Mouse (Mus musculus): ENCODE data around the gene Baiap2l1.

Gene Baiap2l1

DNA sequence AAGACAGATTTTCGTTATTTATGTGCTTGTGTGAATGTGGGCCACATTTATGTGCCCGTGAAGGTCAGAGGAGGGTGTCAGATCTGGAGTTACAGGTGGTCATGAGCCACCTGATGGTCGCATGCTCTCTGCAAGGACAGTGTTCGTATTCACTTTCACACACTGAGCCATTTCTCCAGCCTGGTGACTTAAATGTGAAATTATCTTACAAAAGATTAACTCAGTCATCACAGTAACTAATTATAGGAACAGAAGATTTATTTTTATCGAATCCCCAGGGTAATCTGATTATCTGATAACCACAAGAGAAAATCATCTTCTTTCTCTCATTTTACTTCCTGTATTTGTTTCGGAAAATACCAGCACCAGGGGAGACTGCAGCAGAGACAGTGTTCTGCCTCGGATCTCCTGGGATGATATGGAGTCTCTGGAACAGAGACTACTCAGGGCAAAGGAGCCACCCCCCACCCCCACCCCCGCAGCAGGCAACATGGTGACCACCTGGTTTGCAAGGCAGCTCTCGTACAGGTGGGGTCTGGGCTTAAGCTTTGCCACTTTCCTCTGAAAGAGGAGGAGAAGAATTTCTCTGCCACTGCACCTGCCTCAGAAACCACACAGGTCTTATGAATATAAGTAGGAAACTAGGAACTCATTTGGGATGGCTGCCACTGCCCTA, 71.2 kb downstream of the Baiap2l1 start:
- DNase-seq (ENCODE audit: low read depth, low spot score), result no peak

DNA sequence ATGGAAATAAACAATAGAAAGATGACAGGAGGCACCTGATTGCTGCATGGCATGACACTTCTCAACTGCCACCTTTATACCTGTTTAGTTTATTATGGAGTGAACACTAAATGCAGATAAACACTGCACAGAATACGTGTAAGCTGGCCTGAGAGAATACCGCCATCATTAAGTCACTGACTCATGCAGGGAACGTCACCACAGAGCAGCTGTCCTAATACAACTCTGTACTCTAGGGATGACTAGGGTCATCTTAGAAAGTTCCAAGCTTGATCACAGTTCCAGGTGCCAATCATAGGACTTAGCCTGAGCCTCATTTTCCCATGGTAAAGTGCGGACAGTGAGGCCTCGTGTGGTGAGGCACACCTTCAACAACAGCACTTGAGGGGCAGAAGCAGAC, 73.3 kb downstream of the Baiap2l1 start:
- no peak for DNase-seq (ENCODE audit: low read depth, low spot score)

GRCm38 (mm10) chr5:144283551-144284031, 74.3 kb downstream of the Baiap2l1 start:
- DNase-seq (ENCODE audit: low read depth, low spot score), result peak; percentile 66

GRCm38 (mm10) chr5:144282470-144283260, 75.2 kb downstream of the Baiap2l1 start:
- DNase-seq (ENCODE audit: low read depth, low spot score), result no peak

DNA sequence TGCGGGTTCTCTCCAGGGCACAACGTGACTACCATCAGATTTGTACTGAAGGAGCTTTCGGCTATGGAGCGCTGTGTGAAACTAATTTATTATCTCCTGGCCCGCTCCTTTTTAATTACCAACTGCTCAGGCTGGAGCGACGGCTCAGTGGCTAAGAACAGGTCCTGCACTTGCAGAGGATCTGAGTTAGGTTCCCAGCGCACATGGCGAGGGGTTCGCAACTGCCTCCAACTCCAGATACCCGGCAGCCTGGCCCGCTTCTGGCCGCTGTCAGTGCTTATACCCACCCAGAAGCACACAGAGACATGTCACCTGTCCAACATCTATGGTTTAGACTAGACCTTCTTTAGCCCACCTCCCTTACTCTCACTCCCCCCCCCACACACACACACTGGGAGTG, 78.0 kb downstream of the Baiap2l1 start:
- no peak for DNase-seq (ENCODE audit: low read depth, low spot score)

- DNase-seq (ENCODE audit: low read depth, low spot score), result no peak
Observed at GRCm38 (mm10) chr5:144279081-144279541, 78.8 kb downstream of the Baiap2l1 start.

GRCm38 (mm10) chr5:144278374-144278960, 79.4 kb downstream of the Baiap2l1 start:
- DNase-seq (ENCODE audit: low read depth, low spot score), result no peak

GRCm38 (mm10) chr5:144276898-144277630, 80.8 kb downstream of the Baiap2l1 start:
- no peak for DNase-seq (ENCODE audit: low read depth, low spot score)

GRCm38 (mm10) chr5:144274904-144275303, 83.0 kb downstream of the Baiap2l1 start:
- DNase-seq (ENCODE audit: low read depth, low spot score), result no peak

- DNase-seq (ENCODE audit: low read depth, low spot score), result no peak
Observed at GRCm38 (mm10) chr5:144271772-144272171, 86.1 kb downstream of the Baiap2l1 start.

- no peak for DNase-seq (ENCODE audit: low read depth, low spot score)
Observed at GRCm38 (mm10) chr5:144271118-144271517, 86.8 kb downstream of the Baiap2l1 start.

DNA sequence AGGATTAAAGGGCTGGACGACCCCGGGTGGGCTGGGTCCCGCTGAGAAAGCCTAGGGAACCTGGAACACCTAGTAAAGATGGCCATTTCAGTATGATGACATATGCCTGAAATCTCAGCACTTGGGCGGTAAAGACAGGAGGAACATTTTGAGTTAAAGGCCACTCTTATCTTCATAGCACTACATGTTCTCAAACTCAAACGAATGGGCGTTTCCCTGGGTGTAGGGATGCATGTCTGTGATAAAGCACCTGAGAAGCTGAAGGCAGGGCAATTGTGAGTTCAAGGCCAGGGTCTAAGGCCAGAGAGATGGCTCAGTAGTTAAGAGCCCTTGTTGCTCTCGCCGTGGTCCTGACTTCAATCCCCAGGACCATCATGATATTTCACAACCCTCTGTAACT, 87.5 kb downstream of the Baiap2l1 start:
- no peak for DNase-seq (ENCODE audit: low read depth, low spot score)

GRCm38 (mm10) chr5:144269926-144270325, 88.0 kb downstream of the Baiap2l1 start:
- DNase-seq (ENCODE audit: low read depth, low spot score), result no peak

DNA sequence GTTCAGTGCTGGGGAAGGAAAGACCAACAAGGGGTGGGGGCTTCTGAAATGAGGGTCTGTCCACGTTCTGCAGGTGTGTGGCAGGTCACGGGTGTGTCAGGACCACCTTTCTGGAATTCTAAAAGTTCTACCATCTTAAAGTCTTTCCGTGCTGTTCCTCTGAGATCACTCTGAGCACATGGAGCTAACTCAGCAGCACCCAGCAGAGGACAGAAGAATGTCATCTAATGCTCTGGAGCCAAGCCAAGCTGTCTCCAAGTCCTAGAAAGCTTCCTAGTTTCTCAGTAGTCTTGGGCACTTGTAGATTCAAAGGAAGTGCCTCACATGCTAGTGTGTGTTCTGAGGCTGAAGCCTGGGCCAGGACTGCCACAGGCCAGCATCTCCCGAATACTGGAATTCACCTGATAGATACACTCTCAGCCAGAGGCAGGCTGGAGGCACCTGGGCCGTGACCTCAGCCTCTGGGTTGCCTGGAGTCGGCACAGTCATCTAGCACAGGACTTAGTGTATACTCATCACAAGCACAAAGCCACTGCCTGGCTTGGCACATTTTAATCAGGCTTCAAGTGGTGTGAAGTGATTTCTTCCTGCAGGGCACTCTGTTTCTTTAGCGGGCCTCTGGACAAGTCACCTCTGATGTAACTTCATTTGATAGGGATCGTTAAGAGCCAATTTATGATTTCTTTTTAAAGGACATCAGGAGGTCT, 90.2 kb downstream of the Baiap2l1 start:
- DNase-seq (ENCODE audit: low read depth, low spot score), result peak; percentile 39

DNA sequence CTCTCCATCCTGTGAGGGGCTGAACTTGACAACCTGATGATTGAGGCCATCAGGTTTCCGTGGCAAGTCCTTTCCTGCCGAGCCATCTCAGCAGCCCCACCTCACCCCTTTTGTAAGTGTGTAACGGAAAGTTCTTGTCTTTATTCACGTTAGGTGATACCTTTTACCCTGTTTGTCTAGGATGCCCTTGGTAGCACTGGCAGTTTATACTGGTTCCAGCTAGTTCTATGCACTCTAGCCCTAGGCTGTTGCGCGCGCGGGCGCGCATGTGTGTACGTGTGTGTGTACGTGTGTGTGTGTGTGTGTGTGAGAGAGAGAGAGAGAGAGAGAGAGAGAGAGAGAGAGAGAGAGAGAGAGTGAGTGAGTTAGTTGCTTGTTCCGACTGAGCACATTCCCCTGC, 94.4 kb downstream of the Baiap2l1 start:
- no peak for DNase-seq (ENCODE audit: low read depth, low spot score)

- DNase-seq (ENCODE audit: low read depth, low spot score), result no peak
Observed at GRCm38 (mm10) chr5:144263082-144263481, 94.8 kb downstream of the Baiap2l1 start.

DNA sequence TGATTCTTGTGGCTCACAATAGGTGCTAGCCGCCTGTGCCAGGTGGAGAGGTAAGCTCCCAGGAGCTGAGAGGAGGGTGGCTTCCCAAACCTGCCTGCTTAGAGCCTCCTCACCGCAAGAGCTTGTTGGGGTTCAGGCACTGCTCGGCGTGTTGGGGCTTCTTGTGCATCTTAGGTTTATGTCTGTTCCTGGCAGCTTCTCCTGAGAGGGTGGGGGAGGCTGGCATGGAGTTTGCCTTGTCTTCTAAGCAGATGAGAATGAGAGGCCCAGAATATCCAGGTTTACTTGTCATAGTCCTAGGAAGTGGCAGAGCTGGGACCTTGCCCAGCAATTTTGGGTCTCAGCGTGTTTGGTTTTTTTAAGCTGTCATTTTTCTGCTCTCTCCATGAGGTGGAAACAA, 96.1 kb downstream of the Baiap2l1 start:
- no peak for DNase-seq (ENCODE audit: low read depth, low spot score)

DNA sequence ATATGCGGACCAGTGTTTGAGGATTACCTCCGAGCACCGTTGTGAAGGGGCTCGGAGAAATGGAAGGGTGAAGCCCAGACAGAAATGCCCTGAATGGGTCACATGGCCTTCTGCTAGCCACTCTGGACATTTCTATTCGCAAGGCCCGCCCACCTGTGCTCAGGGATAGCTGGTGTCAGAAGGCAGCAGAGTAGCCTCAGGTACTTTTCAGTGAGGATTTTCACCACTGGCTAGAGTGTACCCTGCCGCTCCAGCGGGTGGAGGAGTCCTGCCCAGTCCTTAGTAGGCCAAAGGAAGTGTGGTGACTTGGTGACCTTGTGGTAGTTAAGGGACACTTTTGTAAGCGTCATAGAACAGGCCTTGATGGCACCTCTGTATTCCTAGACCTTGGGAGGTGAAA, 96.6 kb downstream of the Baiap2l1 start:
- no peak for DNase-seq (ENCODE audit: low read depth, low spot score)

GRCm38 (mm10) chr5:144260464-144260863, 97.4 kb downstream of the Baiap2l1 start:
- no peak for DNase-seq (ENCODE audit: low read depth, low spot score)

DNA sequence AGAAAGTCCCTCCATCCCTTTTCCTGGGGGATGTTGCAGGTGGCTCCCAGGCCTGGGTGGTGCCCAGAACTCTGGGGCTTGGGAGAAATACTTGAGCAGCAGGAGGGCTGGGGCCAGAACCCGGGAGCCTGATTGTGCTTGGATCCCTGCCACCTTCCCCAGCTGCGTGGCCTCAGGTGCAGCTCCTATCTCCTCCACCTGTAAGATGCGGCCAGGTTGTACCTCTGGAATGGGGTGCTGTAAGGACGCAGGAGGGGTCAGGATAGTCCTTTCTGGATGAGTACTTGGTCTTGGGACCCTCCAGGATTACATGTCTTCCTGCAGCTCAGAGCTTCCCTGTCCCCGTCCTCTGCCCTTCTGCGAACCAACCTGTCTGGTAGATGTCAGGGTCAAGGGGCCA, 98.7 kb downstream of the Baiap2l1 start:
- DNase-seq (ENCODE audit: low read depth, low spot score), result no peak

- no peak for DNase-seq (ENCODE audit: low read depth, low spot score)
Observed at GRCm38 (mm10) chr5:144258687-144259086, 99.2 kb downstream of the Baiap2l1 start.

Data from skeletal muscle tissue, adult 2 months (tissue).